Mouse (Mus musculus): ENCODE results near the gene Serpina3f. TPM values are rescaled to one million over a fixed set of nuclear protein-coding genes. Genes with fewer than 3 reads are reported as not detected.

The Serpina3f gene
- polyA plus RNA-seq (2012; rRNA removed) = 0.10 and 0.16 TPM in 2 replicates

GRCm38 (mm10) chr12:104214445-104214753 is at the start of gene Serpina3f:
Gene Serpina3f, plus strand, starts transcription at chr12:104214544.

GRCm38 (mm10) chr12:104235915-104236314 is 21.6 kb downstream of the Serpina3f start, which contains the start of gene Serpina3g:
Gene Serpina3g, plus strand, starts transcription at chr12:104236245.

GRCm38 (mm10) chr12:104262863-104263262 is 48.5 kb downstream of the Serpina3f start, which contains the start of gene Serpina3i:
Gene Serpina3i, plus strand, starts transcription at chr12:104263122.

Other genes starting within 250 kb of the Serpina3f start
- 0.09 TPM in 1 of 2 replicates, not detected in the other for gene Serpina11, start 224.6 kb upstream of the Serpina3f start, polyA plus RNA-seq (2012; rRNA removed)
- 0.81 and 1.5 TPM in 2 replicates for gene Serpina9, start 200.8 kb upstream of the Serpina3f start, polyA plus RNA-seq (2012; rRNA removed)
- not detected in 2 replicates for gene Serpina12, start 170.1 kb upstream of the Serpina3f start, polyA plus RNA-seq (2012; rRNA removed)
- gene Serpina5, start 113.4 kb upstream of the Serpina3f start, polyA plus RNA-seq (2012; rRNA removed) = not detected in 2 replicates
- not detected in 2 replicates for gene Serpina3a, start 101.8 kb upstream of the Serpina3f start, polyA plus RNA-seq (2012; rRNA removed)
- gene Serpina3b, start 86.5 kb upstream of the Serpina3f start, polyA plus RNA-seq (2012; rRNA removed) = not detected in 2 replicates
- 0.60 and 0.78 TPM in 2 replicates for gene Serpina3c, start 60.7 kb upstream of the Serpina3f start, polyA plus RNA-seq (2012; rRNA removed)
- gene Serpina3g, start 21.7 kb downstream of the Serpina3f start, polyA plus RNA-seq (2012; rRNA removed) = 3.3 and 4.2 TPM in 2 replicates
- gene Serpina3i, start 48.6 kb downstream of the Serpina3f start, polyA plus RNA-seq (2012; rRNA removed) = 0.05 and 0.07 TPM in 2 replicates
- not detected in 2 replicates for gene Serpina3j, start 100.0 kb downstream of the Serpina3f start, polyA plus RNA-seq (2012; rRNA removed)
- gene Serpina3k, start 123.9 kb downstream of the Serpina3f start, polyA plus RNA-seq (2012; rRNA removed) = 0.07 TPM in 1 of 2 replicates, not detected in the other
- 0.13 TPM in 1 of 2 replicates, not detected in the other for gene Serpina3m, start 123.9 kb downstream of the Serpina3f start, polyA plus RNA-seq (2012; rRNA removed)
- gene Serpina3n, start 192.2 kb downstream of the Serpina3f start, polyA plus RNA-seq (2012; rRNA removed) = 20.8 and 24.4 TPM in 2 replicates